ENCODE assay signal across 10 mouse cellular contexts in genomic region chr1:36996561-36997213, GRCm38 (mm10). TPM values are rescaled to one million over a fixed set of nuclear protein-coding genes. Genes with fewer than 3 reads are reported as not detected.
DNase-seq lines count a peak whose midpoint lies in the region; ATAC-seq and TF ChIP-seq lines count a peak whose summit lies in the region.
"Had no signal": no experiment of that assay in that cellular context is flagged by ENCODE, and none has a peak within 500 bp of the region (broad histone marks: within the 10 kb centered on the region; RNA-seq: fewer than 3 reads in every experiment).

No protein-coding gene starts in this region.

- no peaks in the 10 kb centered on the region for H3K79me2 ChIP-seq in heart, adult 2 months (replicated peaks; ENCODE audit: control insufficient read depth, insufficient read depth, low read length)

- intact Hi-C loops in heart, adult 2 months (cut with DNase I), result loop anchor here (5.0 kb wide), 1 partner anchor 59 kb away; no protein-coding TSS in a partner anchor

- no peak for ATAC-seq in heart, embryonic 11.5 days (replicated peaks; ENCODE audit: insufficient number of reproducible peaks, low FRiP score, low TSS enrichment)

- 59% methylated on average over 6 of the region's 6 CpGs for WGBS in heart, embryonic 11.5 days (ENCODE audit: insufficient replicate concordance)
- 40% methylated on average over 6 of the region's 6 CpGs for WGBS in heart, adult 2 months

- no peaks in the 10 kb centered on the region for H3K36me3 ChIP-seq in heart, embryonic 11.5 days (ENCODE audit: control insufficient read depth, insufficient read depth, low read length)
- peaks cover 3% of the 10 kb centered on the region; the same call in 1 of the 2 replicates for H3K36me3 ChIP-seq in heart, adult 2 months (ENCODE audit: control insufficient read depth, insufficient read depth, low read length)

- peak; percentile 96 for DNase-seq in heart, adult 11 months
- peak; percentile 65 for DNase-seq in adrenal gland, adult 8-10 months
- peak; percentile 61 to 65 for DNase-seq in heart, adult 2 months
- peak; percentile 84 for DNase-seq in kidney, postnatal 14 days
- DNase-seq in thymus, postnatal 10 days (ENCODE audit: low spot score in 2 of 2), result peak; percentile 20 to 27
- DNase-seq in left cerebral cortex, adult 9 months (ENCODE audit: low spot score in 2 of 2), result no peak
- no peak for DNase-seq in layer of hippocampus, postnatal 25 days (ENCODE audit: extremely low spot score in 1 of 2, low spot score in 1 of 2)

- H3K4me3 ChIP-seq in heart, embryonic 11.5 days (ENCODE audit: low read depth, low read length), result no peak overlapping the region
- H3K4me3 ChIP-seq in heart, adult 2 months, result no peak overlapping the region
- H3K4me3 ChIP-seq: erythroblast, embryonic 14.5 days; megakaryocyte, embryonic 14.5 days had no signal

- no peaks in the 10 kb centered on the region for H3K9me3 ChIP-seq in heart, embryonic 11.5 days (replicated peaks; ENCODE audit: control insufficient read depth, low read length)
- H3K9me3 ChIP-seq: megakaryocyte, embryonic 14.5 days had no signal

- H3K27me3 ChIP-seq in heart, embryonic 11.5 days (ENCODE audit: control insufficient read depth, insufficient read depth, low read length), result no peaks in the 10 kb centered on the region
- H3K27me3 ChIP-seq in heart, adult 2 months (ENCODE audit: control insufficient read depth, insufficient read depth, low read length), result no peaks in the 10 kb centered on the region
- H3K27me3 ChIP-seq: megakaryocyte, embryonic 14.5 days had no signal

- no peak for TF ChIP-seq CTCF in heart, adult 2 months (IDR thresholded peaks at IDR 0.05)

- H3K9ac ChIP-seq in heart, embryonic 11.5 days (ENCODE audit: low read depth, low read length), result no peak overlapping the region
- H3K9ac ChIP-seq in heart, adult 2 months (ENCODE audit: low read depth, low read length), result no peak overlapping the region; the same call in 1 of the 2 replicates

- no peaks in the 10 kb centered on the region; the same call in 1 of the 2 replicates for H3K4me1 ChIP-seq in heart, embryonic 11.5 days (ENCODE audit: control insufficient read depth, insufficient read depth, low read length)
- H3K4me1 ChIP-seq in heart, adult 2 months (ENCODE audit: control insufficient read depth, insufficient read depth, low read length), result peaks cover 9% of the 10 kb centered on the region

- H3K4me2 ChIP-seq in heart, embryonic 11.5 days, result no peak overlapping the region

- no peak for TF ChIP-seq POLR2A in heart, adult 2 months (IDR thresholded peaks at IDR 0.05; ENCODE audit: insufficient read depth, low read depth, low read length)

- no peak overlapping the region for H3K27ac ChIP-seq in heart, embryonic 11.5 days (ENCODE audit: low read depth, low read length)
- peak overlapping the region; percentile 42 for H3K27ac ChIP-seq in heart, adult 2 months

- no peak for TF ChIP-seq EP300 in heart, adult 2 months (IDR thresholded peaks at IDR 0.05; ENCODE audit: insufficient read depth, low read depth, low read length)

RNA-seq across cellular contexts. Expression of gene Vwa3b, which starts 29.7 kb away (rescaled TPM):
- polyA plus RNA-seq in heart, embryonic 11.5 days (2014; fragmentation: Nextera tagmentation; extraction: Ambion mirVana), result 0.25 TPM in 1 of 2 replicates, not detected in the other
- 1 to 10 TPM in 2 of 4 experiments, under 1 TPM in 2; 0.46 to 1.3 (median 1.0) TPM for total RNA-seq in adrenal gland, adult 8-10 months (2022)
- total RNA-seq in heart, adult 2 months (2021), result 1 to 10 TPM in 1 of 2 experiments, under 1 TPM in 1; 0.13 to 1.0 TPM
- 0.35 and 0.43 TPM in 2 replicates for polyA plus RNA-seq in heart, adult 2 months (2012; rRNA removed)
- 10 to 100 TPM; 19.6 to 21.1 TPM for total RNA-seq in layer of hippocampus, postnatal 25 days (2021)
- polyA plus RNA-seq: erythroblast, embryonic 14.5 days had no signal

RNA-seq across cellular contexts. Expression of gene Tmem131, which starts 53.2 kb away (rescaled TPM):
- polyA plus RNA-seq in heart, embryonic 11.5 days (2014; fragmentation: Nextera tagmentation; extraction: Ambion mirVana), result 10.6 and 11.4 TPM in 2 replicates
- total RNA-seq in adrenal gland, adult 8-10 months (2022), result 10 to 100 TPM; 38.4 to 51.7 (median 48.2) TPM
- 10 to 100 TPM; 28.1 to 30.0 TPM for total RNA-seq in heart, adult 2 months (2021)
- 13.0 and 17.0 TPM in 2 replicates for polyA plus RNA-seq in heart, adult 2 months (2012; rRNA removed)
- 10 to 100 TPM; 48.4 to 61.9 TPM for total RNA-seq in layer of hippocampus, postnatal 25 days (2021)

Comparison
In these comparisons a context has a peak if more than half of its experiments do, and no peak if none do; other contexts are left out.
1. DNase-seq: peak in heart, adult 11 months (single experiment), adrenal gland, adult 8-10 months (single experiment), heart, adult 2 months (2 of 2), kidney, postnatal 14 days (single experiment) and thymus, postnatal 10 days (2 of 2); none in left cerebral cortex, adult 9 months (0 of 2) and layer of hippocampus, postnatal 25 days (0 of 2).
2. RNA of gene Vwa3b, which starts 29.7 kb away (total RNA-seq): 19.6 to 21.1 TPM in layer of hippocampus, postnatal 25 days; 0.46 to 1.3 TPM in adrenal gland, adult 8-10 months and 0.13 to 1.0 TPM in heart, adult 2 months; every median in the first group is over 4 times any median in the second.